Mouse (Mus musculus) lung, postnatal 0 days (tissue): ENCODE results near the gene Slc5a6. TPM values are rescaled to one million over a fixed set of nuclear protein-coding genes. Genes with fewer than 3 reads are reported as not detected.
"Not testable (repeated sequence)": the region's sequence is repeated elsewhere in the genome, so short reads cannot be mapped to it uniquely, and the experiment has no call there.

Experiments
- ATAC-seq: fragments of 200-750 bp; cut with Nextera tagmentation; 2 replicates; pipeline ENCODE4 v1.8.0; 2017; ENCODE audit warnings: moderate library complexity
- DNase-seq: peaks from one replicate; pipeline ENCODE4 v3.0.0-alpha.2; 2016; ENCODE audit warnings: low spot score
- H3K27ac ChIP-seq: fragments of 300-500 bp; sonication (generic); 2 replicates; pipeline ENCODE4 v1.5.1; 2014; ENCODE audit warnings: antibody characterized with exemption, mild to moderate bottlenecking, low read length, mixed read lengths
- H3K27me3 ChIP-seq: fragments of 300-500 bp; sonication (generic); replicated peaks from 2 replicates; pipeline ENCODE4 v1.6.1; 2014; ENCODE audit warnings: low read length, mixed read lengths; ENCODE audit not compliant: insufficient read depth
- H3K36me3 ChIP-seq: fragments of 300-500 bp; sonication (generic); 2 replicates; pipeline ENCODE4 v1.6.1; 2014; ENCODE audit warnings: low read length, mixed read lengths; ENCODE audit not compliant: insufficient read depth
- H3K4me1 ChIP-seq: fragments of 300-500 bp; sonication (generic); 2 replicates; pipeline ENCODE4 v1.6.1; 2014; ENCODE audit warnings: antibody characterized with exemption, low read depth, low read length, mixed read lengths; ENCODE audit not compliant: insufficient read depth
- H3K4me2 ChIP-seq: fragments of 300-500 bp; sonication (generic); replicated peaks from 2 replicates; pipeline ENCODE4 v1.6.1; 2014; ENCODE audit warnings: low read depth, mild to moderate bottlenecking, low read length, moderate library complexity, mixed read lengths
- H3K4me3 ChIP-seq: fragments of 300-500 bp; sonication (generic); 2 replicates; pipeline ENCODE4 v1.5.1; 2014; ENCODE audit warnings: low read depth, low read length
- H3K9ac ChIP-seq: fragments of 300-500 bp; sonication (generic); replicated peaks from 2 replicates; pipeline ENCODE4 v1.6.1; 2014; ENCODE audit warnings: low read depth, mild to moderate bottlenecking
- H3K9me3 ChIP-seq: fragments of 300-500 bp; sonication (generic); 2 replicates; pipeline ENCODE4 v1.6.1; 2016; ENCODE audit warnings: low read length, mixed read lengths
- CTCF ChIP-seq: IDR thresholded peaks from 2 replicates; pipeline ENCODE4 v1.5.1; 2016; ENCODE audit warnings: antibody characterized with exemption, mild to moderate bottlenecking
- EP300 ChIP-seq: IDR thresholded peaks from 2 replicates; pipeline ENCODE4 v1.6.1; 2016; ENCODE audit warnings: antibody characterized with exemption, mild to moderate bottlenecking, control low read depth
- WGBS: fragments of 180-500 bp; shearing (Covaris S2); extraction: QIAGEN DNeasy Blood & Tissue Kit; methylation state at CpG from one replicate; pipeline ENCODE4 v1.1.7; 2014; 5-methylcytosine and 5-hydroxymethylcytosine counted together
- polyA plus RNA-seq: library from polyadenylated mRNA; unstranded; fragments of >200 nt; fragmentation: Nextera tagmentation; extraction: Ambion mirVana; gene quantifications from 2 replicates; pipeline ENCODE4 v1.2.1, GENCODE M21; 2015

The Slc5a6 gene
- polyA plus RNA-seq, 1 experiment from 2014 or later = 3.6 TPM

DNA sequence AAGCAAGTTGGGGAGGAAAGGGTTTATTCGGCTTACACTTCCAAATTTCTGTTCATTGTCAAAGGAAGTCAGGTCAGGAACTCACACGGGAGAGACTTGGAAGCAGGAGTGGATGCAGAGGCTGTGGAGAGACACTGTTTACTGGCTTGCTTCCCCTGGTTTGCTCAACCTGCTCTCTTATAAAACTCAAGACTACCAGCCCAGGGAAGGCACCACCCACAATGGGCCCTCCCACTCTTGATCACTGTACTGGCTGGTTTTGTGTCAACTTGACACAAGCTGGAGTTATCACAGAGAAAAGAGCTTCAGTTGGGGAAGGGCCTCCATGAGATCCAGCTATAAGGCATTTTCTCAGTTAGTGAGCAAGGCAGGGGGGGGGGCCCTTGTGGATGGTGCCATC is 22.3 kb upstream of the Slc5a6 start:
- DNase-seq = no peak
- Histone ChIP-seq H3K27ac (no peak overlapping the region), H3K4me3 (no peak overlapping the region), H3K4me1 (no peaks in the 10 kb centered on the region), H3K36me3 (peaks cover 40% of the 10 kb centered on the region), H3K4me2 (no peak overlapping the region), H3K9ac (no peak overlapping the region), H3K9me3 (no peaks in the 10 kb centered on the region), H3K27me3 (no peaks in the 10 kb centered on the region)
- ATAC-seq = no peak
- WGBS = 80% methylated on average over 2 of the region's 2 CpGs
- TF ChIP-seq CTCF (no peak), EP300 (no peak)

DNA sequence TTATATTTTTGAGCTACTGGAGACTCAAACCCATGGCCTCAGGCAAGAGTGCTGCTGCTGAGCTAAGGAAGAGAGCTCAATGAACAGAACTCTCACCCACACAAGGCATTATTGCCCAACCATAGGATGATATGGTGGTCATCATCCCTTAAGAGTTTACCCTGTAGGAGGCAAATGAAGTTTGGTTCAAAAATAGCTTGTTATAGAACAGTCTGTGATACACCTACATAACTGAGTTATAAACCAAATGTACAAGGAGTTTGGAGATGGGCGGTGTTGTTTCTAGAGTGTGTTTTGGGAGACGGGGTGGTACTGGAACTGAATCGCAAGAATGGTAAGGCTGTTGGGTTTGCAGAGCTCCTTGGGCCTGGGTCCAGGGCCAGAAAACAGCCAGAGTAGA is 21.1 kb upstream of the Slc5a6 start:
- 95% methylated on average over 3 of the region's 3 CpGs for whole genome bisulfite sequencing
- H3K4me2 ChIP-seq = no peak overlapping the region
- no peaks in the 10 kb centered on the region for H3K9me3 ChIP-seq
- ATAC-seq = no peak
- H3K9ac ChIP-seq = no peak overlapping the region
- H3K27me3 ChIP-seq = no peaks in the 10 kb centered on the region
- H3K27ac ChIP-seq = no peak overlapping the region
- peaks cover 39% of the 10 kb centered on the region for H3K36me3 ChIP-seq
- H3K4me1 ChIP-seq = no peaks in the 10 kb centered on the region
- no peak for DNase-seq
- TF ChIP-seq EP300 (no peak), CTCF (no peak)
- H3K4me3 ChIP-seq = no peak overlapping the region

DNA sequence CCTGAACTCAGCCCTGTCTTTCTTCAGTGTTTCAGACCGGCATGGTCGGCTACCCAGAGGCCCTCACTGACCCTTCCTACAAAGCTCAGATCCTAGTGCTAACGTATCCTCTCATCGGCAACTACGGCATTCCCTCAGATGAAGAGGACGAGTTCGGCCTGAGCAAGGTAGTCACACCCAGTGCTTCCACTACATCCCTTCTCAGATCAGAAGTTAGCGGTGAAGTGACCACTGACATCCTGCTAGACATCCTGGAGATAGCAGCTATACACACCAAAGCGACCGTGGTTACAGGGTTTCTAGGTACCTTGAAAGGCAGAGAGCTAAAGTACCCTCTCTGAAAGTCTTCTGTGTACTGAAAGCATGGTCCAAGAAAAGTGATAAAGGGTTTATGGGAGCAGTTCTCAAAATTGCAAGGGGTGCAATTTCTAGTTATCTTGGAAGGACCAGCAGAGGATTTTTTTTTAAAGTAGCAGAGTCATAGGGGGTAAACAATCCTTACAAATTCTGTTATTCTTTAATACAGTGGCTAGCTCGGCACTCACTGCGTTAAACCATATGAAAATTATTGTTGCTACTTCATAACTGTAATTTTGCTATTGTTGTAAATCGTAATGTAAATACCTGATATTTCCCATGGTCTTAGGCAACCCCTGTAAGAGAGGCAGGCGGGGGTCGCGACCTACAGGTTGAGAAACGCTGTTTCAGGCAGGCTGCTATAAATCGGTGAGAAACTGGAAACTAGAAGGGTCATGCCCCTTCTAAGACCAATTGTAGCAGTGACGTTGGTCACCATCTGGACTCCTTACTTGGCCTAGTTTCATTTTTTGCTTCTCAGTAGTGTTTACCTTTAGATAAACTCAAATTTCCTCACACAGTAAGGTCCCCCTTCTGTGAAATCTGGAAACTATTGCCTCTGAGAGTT is 6.8 kb upstream of the Slc5a6 start:
- no peaks in the 10 kb centered on the region for H3K27me3 ChIP-seq
- H3K4me3 ChIP-seq = peak overlapping the region; percentile 48
- 0 out of 2 replicates have a peak overlapping the region, but pooled peaks have one; percentile 12 for H3K27ac ChIP-seq
- H3K4me1 ChIP-seq = peaks cover 5% of the 10 kb centered on the region
- WGBS = 16% methylated on average over 19 of the region's 19 CpGs
- H3K4me2 ChIP-seq = peak overlapping the region; percentile 96
- TF ChIP-seq CTCF (no peak), EP300 (no peak)
- no peaks in the 10 kb centered on the region for H3K9me3 ChIP-seq
- peaks cover 7% of the 10 kb centered on the region; the same call in 1 of the 2 replicates for H3K36me3 ChIP-seq
- H3K9ac ChIP-seq = peak overlapping the region; percentile 41
- ATAC-seq (no peak; the same call in 1 of the 2 replicates), DNase-seq (peak; percentile 23)

DNA sequence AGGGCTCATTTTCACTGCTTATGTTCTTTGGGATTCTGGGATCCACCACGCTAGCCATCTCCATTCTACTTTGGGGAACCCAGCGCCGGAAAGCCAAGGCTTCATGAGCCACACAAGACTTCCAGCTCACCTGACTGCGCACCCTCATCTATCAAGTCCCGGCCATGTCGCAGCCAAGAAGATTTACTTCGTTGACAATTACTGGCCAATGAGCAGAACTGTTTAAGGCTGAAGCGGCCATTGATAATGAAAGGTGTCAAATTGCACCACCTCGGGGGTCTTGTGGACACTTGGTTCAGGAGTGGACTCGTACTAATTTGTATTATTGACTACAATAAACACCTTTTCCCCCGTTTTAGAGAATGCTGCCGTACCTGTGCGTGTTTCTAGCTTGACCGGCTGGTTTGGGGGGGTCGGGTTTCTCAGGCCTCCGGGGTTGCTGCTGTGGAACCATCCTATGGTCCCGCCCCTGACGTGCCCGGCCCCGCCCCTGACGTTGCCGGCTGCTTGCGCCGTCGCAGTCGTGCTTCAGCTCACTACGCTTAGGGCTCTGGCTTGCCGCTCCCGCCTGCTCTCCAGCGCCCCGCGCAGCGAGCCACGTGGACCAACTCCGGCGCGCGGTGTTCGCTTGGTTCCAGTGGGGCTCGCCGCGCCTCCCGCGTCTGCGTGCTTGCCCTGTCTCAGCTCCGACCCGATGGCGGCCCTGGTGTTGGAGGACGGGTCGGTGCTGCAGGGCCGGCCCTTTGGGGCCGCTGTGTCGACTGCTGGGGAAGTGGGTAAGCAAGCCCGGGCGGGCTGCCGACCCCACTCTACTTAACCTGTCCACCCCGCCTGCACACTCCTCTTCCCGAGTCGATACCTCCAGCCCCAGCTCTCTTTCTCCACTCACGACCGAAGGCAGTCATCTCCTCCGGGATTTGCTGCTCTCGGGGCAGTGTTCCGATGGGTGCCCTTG is 5.8 kb upstream of the Slc5a6 start, which contains the start of gene Cad:
TSS of gene Cad (plus strand) at position 520 of the 955 bp plus-strand sequence.
- 0 out of 2 replicates have a peak, but pooled peaks cover 3% of the 10 kb centered on the region for H3K36me3 ChIP-seq
- H3K4me3 ChIP-seq = peak within 1 kb of the TSS; percentile 48
- peaks cover 5% of the 10 kb centered on the region for H3K4me1 ChIP-seq
- ATAC-seq (peak; percentile 99), DNase-seq (peak; percentile 96)
- no peaks in the 10 kb centered on the region for H3K9me3 ChIP-seq
- under 1% methylated on average over 60 of the region's 64 CpGs for WGBS
- peak within 1 kb of the TSS; percentile 41 for H3K9ac ChIP-seq
- TF ChIP-seq CTCF (peak; percentile 61), EP300 (no peak)
- H3K4me2 ChIP-seq = peak within 1 kb of the TSS; percentile 96
- 0 out of 2 replicates have a peak within 1 kb of the TSS, but pooled peaks have one; percentile 26 for H3K27ac ChIP-seq
- H3K27me3 ChIP-seq = no peaks in the 10 kb centered on the region

DNA sequence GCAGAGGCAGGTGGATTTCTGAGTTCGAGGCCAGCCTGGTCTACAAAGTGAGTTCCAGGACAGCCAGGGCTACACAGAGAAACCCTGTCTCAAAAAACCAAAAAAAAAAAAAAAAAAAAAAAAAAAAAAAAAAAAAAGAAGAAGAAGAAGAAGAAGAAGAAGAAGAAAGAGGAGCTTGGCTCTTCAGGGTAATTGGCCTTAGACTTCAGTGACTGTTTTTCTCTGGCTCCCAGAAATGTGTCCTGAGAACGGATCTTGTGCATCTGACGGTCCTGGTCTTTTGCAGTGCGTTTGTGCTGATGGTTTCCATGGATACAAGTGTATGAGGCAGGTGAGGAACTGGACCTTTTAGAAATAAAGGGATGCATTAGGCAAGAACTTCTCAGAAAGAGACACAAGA is 5.0 kb upstream of the Slc5a6 start:
- 50% methylated on average over 4 of the region's 4 CpGs for WGBS
- H3K4me1 ChIP-seq, H3K4me3 ChIP-seq, H3K27me3 ChIP-seq, H3K36me3 ChIP-seq, H3K4me2 ChIP-seq, H3K9ac ChIP-seq, H3K9me3 ChIP-seq, ATAC-seq: not testable (repeated sequence)
- H3K27ac ChIP-seq = 0 out of 2 replicates have a peak overlapping the region, but pooled peaks have one; percentile 26
- peak; percentile 6 for DNase-seq

DNA sequence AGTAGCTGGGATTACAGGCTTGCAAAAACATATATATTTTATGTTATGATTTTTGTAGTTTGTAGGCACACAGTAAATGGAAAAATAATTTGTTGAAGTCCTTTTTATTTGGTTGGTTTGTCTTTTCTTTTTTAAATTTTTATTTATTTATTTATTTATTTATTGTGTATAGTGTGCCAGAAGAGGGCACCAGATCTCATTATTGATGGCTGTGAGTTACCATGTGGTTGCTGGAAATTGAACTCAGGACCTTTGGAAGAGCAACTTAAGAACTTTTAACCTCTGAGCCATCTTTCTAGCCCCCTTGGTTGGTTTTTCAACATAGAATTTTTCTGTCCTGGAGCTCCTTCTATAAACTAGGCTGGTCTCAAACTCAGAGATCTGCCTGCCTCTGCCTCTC is 1.7 kb upstream of the Slc5a6 start:
- DNase-seq (peak; percentile 9), ATAC-seq (no peak)
- H3K4me3 ChIP-seq = no peak overlapping the region
- no peaks in the 10 kb centered on the region for H3K36me3 ChIP-seq
- no peaks in the 10 kb centered on the region for H3K27me3 ChIP-seq
- no peaks in the 10 kb centered on the region for H3K9me3 ChIP-seq
- H3K4me2 ChIP-seq = no peak overlapping the region
- H3K9ac ChIP-seq = no peak overlapping the region
- TF ChIP-seq EP300 = no peak
- no peak; the same call in 1 of the 2 replicates for TF ChIP-seq CTCF
- H3K27ac ChIP-seq = no peak overlapping the region
- peaks cover 10% of the 10 kb centered on the region for H3K4me1 ChIP-seq
